Mouse (Mus musculus): ENCODE data around the gene Nsun4. TPM values are rescaled to one million over a fixed set of nuclear protein-coding genes. Genes with fewer than 3 reads are reported as not detected.

Gene Nsun4
- polyA plus RNA-seq (2017; shearing (Covaris generic)), result 10 to 100 TPM; 21.7 to 26.9 TPM

DNA sequence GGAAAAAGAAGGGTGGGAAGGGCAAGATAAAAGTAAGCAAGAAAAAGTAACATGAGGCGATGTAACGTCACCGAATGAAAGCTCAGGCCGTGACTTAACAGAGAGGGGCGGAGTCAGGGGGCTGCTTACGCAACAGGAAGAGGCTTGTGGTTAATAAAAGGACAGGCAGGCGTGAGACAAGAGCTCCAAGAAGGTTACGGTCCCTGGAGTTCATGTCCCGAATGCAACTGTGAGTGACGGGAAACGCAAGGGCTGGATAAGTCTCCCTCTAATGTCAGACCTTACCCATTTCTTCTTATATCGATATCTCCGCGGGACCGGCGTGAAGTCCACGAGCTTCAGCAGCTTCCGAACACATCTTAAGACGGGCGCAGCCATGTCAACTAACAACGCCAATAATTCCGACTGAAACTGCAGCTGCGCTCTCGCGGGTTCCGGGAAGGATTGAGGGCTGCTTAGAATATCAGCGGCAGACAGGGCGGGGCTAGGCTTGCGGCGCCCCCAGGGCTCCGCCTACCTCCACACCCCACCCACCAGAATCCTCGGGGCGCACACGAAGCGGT lies at the start of gene Nsun4:
TSS of gene Nsun4 (minus strand) at position 478 of the 563 bp plus-strand sequence.
- peak; percentile 94 for ATAC-seq

DNA sequence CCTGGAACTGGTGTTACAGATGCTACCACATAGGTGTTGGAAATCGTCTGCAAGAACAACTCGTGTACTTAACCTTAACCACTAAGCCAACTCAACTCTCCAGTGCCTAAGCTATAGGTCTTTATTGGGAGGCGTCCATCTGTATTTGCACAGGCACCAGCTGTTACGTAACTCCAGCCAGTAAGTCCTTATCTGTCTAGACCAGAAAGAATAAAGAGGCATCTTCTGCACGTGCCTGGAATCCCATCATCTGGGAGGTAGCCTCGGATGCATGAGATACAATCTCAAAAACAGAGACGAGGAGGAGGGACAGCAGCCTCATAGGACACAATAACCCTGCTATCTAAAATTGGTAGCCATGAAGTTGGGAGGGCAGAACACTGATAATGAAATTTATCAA lies 47.3 kb upstream of the Nsun4 start:
- no peak for ATAC-seq

DNA sequence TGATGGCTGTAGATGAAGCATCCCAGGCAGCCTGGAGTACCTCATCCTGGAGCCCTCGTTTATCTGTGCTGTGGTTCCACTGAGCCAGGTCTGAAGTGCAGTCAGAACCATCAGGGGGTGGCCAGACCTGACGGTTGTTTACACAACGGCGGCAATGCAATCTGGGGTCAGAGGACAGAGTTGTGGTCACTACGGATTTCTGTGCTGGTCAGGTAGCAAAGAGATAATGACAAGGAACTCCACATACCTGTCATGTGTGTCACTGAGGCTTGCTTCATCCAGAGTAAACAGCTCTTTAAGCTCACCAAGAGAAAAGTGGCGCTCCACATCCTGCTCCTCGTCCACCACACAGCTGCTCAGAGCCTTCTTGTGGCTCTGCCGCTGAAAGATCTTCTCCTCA lies 43.5 kb upstream of the Nsun4 start:
- ATAC-seq, result no peak

DNA sequence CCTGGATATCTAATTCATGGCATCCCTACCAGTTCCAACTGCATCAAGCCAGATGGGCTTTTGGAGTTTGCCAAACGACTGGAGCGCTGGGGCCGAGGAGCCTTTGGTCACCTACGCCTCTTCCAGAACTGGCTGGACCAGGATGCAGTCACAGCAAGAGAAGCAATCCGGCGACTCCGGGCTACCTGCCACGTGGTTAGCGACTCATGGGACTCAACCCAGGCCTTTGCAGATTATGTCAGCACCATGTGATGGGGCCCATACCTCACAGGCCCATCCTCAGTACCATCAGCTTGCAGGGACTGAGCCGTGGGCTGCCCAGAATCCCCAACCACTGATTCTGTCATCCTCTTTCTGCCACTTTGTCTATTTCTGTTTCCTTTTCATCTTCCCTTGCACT lies 42.6 kb upstream of the Nsun4 start:
- ATAC-seq, result no peak

DNA sequence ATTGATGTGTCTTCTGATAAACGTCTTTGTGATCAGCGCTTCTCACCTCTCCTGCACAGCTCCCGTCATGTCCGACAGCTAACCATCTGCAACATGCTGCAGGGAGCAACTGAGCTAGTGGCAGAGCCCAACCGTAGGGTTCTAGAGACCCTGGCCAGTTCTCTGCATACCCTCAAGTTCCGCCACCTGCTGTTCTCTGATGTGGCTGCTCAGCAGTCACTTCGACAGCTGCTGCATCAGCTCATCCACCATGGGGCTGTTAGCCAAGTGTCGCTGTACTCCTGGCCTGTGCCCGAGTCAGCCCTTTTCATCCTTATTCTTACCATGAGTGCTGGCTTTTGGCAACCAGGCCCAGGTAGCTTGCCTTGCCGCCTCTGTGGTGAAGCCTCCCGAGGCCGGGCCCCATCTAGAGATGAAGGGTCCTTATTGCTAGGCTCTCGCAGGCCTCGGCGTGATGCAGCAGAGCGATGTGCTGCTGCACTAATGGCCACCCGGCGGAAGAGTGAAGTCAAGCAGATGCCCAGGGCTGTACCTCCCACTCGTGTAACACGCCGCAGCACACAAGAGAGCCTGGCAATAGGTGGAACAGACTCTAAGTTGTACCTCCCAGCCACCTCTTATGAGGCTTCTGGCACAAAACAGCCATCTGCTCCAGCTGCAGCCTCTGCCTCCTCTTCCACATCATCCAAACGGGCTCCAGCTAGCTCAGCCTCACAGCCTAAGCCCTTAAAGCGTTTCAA lies 35.0 kb upstream of the Nsun4 start:
- ATAC-seq, result no peak

DNA sequence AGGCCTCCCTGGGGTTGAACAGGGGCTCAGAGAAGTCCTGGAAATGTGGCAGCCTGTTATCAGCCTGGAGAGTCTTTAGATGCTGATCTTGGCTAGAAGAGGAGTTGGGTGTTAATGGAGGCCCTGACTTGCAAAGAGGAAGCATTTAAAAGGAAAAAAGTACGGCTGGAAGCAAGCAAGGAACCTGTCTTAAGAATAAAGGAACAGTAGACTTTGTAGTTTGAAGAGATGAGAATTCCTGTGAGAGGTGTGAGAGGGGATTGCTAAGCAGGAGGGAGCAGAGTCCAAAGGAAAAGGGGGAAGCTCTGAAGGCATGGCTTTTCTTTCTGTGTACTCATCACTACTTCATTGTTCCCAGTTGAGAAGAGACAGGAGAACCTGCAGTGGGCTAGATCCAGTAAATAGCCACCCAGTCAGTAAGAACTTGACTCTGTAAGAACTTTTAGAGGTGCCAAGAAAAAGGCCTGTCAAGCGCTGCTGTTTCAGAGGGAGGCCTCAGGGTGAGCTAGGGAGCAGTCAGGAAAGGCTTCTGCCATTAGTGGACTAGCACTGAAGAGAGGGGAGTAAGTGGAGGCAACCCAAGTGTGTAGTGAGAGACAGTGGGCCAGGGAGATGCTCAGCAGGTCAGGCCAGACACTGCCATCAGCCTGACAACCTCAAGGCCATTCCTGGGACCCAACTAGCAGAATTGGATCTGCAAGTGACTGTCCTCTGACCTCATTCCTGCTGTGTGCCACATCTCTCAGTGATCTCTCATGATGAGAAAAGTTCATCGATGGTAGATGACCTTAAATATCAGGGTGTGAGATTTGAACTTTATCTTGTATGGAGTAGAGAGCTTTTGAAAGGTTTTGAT lies 23.8 kb upstream of the Nsun4 start:
- no peak for ATAC-seq

DNA sequence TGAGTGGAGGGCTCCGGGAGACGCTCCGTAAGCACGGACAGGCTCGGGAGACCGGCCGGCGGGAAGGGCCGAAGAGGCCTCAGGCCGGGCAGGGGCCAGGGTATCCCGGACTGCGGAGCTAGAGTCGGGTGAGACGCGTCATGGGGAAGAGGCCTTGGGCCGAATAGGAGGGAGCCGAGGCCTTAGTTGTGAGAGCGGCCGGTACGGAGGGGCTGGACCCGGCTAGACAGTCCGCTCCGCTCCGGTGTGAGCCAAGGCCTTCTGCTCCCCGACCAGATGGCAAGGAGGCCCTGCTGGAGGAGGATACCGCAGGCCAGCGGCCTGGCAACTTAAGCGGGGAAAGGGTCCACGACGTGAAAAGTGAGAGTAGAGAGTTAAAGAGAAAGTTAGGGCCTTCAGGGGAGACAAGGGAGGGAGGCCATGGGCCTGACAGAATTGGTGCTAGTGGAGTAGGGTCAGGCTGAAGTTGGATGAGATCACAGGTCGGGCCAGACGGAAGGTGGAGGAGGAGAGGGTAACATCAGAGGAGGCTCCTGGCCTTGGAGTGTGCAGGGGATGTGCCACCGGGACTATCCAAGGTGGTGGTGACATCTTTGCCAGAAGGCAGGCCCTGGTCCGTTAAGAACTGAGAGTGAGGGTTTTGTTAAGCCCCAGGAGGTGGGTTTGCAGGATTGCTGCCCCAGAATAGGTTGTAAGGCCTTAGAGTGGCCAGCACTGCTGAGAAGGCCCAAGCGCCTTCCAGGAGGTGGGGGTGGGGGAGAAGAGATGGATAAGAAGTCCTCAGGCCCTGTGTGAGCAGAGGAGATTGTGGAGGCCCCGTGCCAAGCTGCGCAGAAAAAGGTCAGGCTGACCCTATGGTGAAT lies 22.9 kb upstream of the Nsun4 start:
- no peak for ATAC-seq

DNA sequence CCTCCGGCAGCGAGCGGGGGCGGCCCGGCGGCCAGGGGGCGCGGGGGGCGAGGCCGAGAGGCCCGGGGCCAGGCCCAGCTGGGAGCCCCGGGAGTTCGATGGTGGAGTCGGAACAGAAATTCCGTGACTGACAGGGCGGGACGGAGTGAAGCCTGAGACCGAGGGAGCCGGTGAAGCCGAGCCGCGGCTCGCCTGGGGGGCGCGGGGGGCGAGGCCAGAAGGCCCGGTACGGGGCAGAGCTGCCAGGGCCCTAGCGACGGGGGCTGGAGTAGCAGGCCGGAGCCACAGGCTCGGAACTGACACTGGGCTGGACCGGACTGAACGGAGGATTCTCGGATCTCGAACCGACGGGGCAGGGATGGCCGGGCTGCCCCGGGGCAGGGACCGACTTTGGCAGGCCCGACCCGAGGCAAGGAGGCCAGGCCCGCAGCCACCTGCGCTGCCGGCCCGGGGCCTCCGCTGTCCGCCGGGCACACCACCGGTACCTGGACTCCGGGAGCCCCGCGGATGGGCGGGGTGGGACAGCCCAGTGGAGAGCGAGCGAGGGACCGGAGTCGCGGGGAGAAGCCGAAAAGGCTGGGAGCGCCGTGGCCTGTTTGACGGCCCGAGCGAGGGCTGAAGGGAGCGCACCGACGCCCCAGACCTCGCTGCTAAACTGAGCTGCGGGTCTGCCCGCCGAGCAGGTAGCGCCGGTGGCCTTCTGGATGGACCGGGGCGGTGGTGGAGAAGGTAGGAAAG lies 22.1 kb upstream of the Nsun4 start:
- peak; percentile 15 for ATAC-seq

DNA sequence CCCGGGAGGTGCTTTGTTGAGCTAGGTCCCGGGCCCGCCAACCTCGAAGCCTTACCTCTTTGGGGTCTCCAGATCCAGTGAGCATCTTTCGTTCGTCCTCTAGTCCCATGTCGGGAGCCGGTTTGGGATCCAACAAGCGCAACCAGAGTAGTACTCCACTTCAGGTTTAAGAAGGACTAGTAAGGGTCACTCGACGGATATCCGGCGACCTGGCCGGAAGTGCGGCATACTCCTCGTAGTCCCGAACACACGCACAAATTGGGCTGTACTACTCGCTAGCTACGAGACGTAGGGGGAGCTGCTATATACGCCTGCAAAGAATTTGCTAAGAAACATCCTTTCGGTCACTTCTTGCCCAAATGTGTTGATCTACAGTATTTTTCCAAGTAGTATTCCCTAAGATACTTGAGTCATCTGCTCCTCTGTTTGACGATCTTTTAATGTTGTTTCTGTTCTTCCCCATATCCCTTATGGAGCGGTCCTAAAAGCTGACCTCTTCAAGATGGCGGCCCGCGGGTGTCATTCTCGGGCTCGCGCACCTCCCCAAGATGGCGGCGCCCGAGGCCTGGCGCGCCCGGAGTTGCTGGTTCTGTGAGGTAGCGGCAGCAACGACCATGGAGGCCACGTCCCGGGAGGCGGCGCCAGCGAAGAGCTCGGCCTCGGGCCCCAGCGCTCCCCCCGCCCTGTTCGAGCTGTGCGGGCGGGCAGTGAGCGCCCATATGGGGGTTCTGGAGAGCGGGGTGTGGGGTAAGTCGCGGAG lies 21.4 kb upstream of the Nsun4 start, which contains the start of the genes Uqcrh and Lrrc41:
TSS of gene Uqcrh (minus strand) at position 211 of the 760 bp plus-strand sequence.
TSS of gene Lrrc41 (plus strand) at position 409 of the 760 bp plus-strand sequence.
- peak; percentile 92 for ATAC-seq

DNA sequence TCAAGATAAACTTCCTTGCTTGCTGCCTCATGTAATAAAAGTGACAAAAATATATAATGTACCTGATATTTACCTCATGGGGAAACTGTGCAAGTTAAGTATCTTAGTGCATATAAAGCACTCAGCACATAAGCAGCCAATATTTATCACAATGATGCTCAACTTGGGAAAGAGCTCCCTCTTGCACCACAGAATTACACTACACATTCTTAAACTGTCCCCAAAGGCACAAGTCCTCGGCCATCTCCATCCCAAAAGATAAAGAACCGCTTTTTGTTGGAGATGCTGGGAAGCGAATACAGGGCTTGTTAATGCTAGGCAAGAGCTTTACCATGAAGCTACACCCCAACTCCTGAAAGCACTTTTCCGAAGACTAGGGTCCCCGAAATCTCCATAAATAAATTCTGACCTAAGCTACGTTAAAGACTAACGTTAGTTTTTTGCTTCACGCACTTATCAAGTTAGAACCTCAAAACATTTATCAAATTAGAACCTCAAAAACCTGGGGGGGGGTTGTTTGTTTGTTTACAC lies 20.5 kb upstream of the Nsun4 start:
- no peak for ATAC-seq

DNA sequence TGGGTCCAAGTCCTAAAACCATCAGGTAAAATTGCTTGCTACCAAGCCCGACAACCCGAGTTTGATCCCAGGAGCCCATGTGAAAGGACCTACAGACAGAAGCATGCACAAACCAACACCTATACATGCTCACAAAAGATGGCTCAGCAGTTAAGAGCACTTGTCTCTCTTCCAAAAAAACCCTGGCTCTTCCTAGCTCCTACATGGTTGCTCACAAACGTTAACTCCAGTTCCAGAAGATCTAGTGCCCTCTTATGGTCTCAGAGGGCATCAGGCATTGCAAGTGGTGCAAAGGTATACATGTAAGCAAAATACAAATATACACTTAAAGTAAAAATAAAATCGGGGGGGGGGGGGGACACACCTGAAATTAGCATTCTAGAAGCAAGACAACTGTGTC lies 19.5 kb upstream of the Nsun4 start:
- no peak for ATAC-seq

DNA sequence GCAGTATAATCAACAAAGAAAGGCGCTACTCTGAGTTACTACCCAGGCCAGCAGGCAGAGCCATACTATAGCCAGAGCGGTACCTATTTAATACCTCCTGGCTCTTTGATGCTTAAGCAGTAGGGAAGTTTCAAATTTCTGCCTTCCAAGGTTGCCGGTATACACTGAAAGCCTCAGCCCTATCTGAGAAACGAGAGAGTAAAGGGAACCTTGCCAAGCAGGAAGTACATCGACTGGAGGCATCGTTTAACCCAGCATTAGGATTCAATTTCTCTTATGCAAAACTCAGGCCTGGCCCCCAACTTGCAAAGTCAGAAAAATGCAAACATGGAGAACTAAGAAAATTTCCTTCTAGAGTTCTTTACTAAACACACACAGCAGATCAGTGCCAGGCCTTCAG lies 16.4 kb upstream of the Nsun4 start:
- ATAC-seq, result no peak

DNA sequence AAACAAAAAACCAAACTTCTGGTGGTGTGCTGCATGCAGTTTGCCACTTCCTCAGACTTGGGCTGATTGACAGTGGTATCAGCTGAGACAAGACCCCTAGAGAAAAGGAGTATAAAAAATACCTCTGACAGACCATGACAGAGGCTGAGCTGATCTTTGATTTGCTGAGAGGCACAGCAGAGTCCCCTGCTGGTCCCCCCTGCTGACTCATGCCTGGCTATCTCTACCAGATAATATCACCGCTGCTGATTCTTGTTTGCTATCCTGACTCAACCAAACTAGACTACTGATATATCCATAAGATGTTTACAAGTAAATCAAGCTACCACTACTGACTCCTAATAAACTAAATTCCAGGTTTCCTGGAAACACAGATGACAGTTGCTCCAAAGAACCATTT lies 10.2 kb upstream of the Nsun4 start:
- no peak for ATAC-seq

DNA sequence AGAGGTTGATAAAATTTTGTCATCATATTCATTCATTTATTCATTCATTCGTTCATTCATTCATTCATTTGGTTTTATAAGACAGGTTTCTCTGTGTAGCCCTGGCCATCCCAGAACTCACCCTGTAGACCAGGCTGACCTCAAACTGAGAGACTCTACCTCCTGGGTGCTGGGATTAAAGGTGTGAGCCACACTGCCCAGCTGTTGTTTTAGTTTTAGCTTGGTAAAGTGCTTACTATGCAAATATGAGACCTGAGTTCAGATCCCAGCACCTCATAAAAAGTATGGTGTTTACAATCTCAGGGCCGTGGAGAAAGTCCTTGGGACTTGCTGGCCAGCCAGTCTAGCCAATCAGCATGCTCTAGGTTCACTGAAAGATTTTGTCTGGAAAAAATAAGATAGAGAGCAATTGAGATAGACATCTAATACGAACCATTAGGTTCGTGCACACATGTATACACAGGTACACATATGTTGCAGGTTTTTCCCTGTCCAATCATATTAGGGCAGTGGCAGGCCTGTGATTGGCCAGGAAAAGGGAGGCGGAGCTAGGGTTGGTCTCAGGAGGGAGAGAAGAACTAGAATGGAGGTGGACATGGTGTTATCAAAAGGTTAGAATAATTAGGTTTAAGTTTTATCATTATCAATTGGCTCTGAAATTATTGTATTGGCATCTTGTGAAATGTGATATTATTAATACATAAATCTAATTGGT lies 5.5 kb upstream of the Nsun4 start:
- no peak for ATAC-seq

DNA sequence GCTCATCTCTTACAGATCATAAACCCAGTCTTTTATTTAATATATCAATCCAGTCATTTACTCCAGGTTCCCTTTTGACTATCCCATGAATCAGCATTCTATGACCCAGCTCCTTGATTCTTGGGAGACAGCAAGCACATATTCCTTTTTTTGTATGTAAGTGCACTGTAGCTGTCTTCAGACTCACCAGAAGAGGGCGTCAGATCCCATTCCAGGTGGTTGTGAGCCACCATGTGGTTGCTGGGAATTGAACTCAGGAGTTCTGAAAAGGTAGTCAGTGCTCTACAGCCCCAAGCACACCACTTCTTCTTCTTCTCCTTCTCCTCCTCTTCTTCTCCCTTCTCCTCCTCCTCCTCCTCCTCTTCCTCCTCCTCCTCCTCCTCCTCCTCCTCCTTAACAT lies 3.9 kb upstream of the Nsun4 start:
- no peak for ATAC-seq

DNA sequence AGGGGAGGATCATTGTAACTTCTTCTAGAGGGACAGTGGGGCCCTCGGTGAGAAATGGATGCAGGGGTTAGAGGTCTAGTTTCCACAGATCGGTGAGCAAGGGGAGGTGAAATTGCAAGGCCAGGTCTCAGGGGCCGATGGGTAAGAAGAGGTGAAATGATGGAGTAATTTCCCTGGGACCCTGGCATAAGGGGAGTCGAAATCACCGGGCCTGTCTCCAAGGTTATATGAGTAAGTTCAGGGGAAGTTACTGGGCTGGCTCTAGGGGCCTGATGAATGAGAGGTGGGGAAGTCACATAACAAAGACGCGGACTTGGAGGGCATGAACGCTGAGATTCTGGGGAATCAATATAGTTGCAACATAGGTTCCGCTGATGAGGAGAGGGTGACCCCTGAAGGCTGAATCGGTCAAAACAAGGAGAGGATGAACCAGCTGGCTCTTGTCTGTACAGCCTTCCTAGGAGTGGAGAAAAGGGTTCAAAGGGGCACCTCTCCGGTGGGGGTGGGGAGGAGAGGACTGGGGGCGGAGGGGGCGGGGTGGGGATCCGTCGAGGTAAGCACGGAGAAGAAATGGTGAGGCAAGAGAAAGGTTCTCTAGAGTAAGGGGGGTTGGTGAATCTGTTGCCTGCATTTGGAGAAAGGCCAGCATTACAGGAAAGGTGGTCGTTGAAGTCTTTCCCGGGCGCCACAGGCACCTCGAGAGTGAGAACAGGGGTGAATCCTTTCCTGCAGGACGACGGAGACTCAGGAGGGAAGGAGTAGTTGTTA lies 966 bp downstream of the Nsun4 start:
- peak; percentile 6 for ATAC-seq

DNA sequence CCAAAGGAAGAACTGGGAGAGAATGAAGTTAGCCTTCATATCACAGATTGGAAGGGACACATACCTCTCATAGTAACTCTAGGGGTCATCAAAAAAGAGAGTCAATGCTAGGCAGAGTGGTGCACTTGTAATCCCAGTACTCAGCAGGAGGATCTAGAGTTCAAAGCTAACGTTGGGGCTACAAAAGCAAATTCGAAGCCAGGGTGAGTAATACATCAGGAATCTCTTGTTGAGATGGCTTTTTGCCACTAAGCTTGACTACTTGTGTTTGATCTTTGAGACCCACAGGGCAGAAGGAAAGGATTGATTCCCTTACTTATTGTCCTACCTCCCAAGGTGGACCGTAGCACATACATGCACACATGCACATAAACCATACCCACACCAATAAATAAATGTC lies 4.5 kb downstream of the Nsun4 start:
- ATAC-seq, result no peak

DNA sequence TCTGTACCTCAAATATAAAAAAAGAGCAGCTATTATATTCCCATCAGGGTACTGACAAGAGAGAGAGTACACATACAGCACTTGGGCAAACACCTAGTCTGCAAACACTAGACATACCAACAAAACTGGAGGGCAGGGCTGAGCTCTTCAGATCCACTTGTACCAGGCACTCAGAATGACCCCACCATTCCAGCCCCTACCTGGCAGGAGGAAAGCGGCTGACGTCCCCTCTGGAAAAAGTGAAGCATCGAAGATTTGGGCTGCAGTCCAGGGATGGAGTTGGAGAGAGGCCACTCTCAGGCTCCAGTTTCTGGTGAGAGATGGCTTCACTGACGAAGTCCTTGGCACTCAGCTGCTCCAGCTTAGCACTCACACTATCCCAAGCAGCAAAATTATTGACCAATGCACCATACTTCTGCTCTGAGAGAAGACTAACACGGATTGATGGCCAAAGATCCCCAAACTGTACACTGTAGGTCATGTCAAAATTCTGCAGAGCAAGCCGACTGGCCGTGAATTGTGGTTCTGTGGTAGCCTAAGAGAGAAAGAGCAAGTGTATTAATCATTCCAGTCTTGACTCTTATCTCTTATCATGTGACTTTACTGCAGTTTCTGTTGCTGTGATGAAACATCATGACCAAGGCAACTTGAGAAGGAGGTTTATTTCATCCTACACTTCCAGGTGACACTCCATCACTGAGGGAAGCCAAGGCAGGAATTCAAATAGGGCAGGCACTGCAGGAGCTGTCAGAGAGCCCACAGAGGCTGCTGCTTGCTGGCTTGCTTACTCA lies 5.4 kb downstream of the Nsun4 start:
- ATAC-seq, result no peak
